Comparison of ENCODE assay signal across 8 mouse cellular contexts in genomic region chr2:153586515-153587174, GRCm38 (mm10). TPM values are rescaled to one million over a fixed set of nuclear protein-coding genes. Genes with fewer than 3 reads are reported as not detected.
DNase-seq lines count a peak whose midpoint lies in the region; ATAC-seq and TF ChIP-seq lines count a peak whose summit lies in the region.

No protein-coding gene starts in this region.

- peak overlapping the region; percentile 46 for H3K4me2 ChIP-seq in forebrain, embryonic 12.5 days
- H3K4me2 ChIP-seq in heart, postnatal 0 days (ENCODE audit: low read depth, low read length) = peak overlapping the region; percentile 45
- peak overlapping the region; percentile 53 for H3K4me2 ChIP-seq in liver, embryonic 16.5 days (ENCODE audit: low read depth, low read length)
- peak overlapping the region; percentile 8; the same call in 1 of the 2 replicates for H3K4me2 ChIP-seq in neural tube, embryonic 14.5 days (ENCODE audit: low read depth, low read length)

- 12% methylated on average over 15 of the region's 15 CpGs for WGBS in forebrain, embryonic 12.5 days
- 10% methylated on average over 15 of the region's 15 CpGs for WGBS in heart, postnatal 0 days
- WGBS in liver, embryonic 16.5 days (ENCODE audit: insufficient replicate concordance) = 9% methylated on average over 15 of the region's 15 CpGs
- 12% methylated on average over 15 of the region's 15 CpGs for WGBS in neural tube, embryonic 14.5 days

- H3K27me3 ChIP-seq in forebrain, embryonic 12.5 days = peaks cover 6% of the 10 kb centered on the region; the same call in 1 of the 2 replicates
- no peaks in the 10 kb centered on the region for H3K27me3 ChIP-seq in heart, postnatal 0 days (ENCODE audit: control insufficient read depth, insufficient read depth, low read length)
- no peaks in the 10 kb centered on the region for H3K27me3 ChIP-seq in liver, embryonic 16.5 days (ENCODE audit: control insufficient read depth, insufficient read depth, low read depth, low read length)
- H3K27me3 ChIP-seq in neural tube, embryonic 14.5 days (ENCODE audit: control insufficient read depth, insufficient read depth, low read length) = no peaks in the 10 kb centered on the region
- H3K27me3 ChIP-seq in testis, adult 2 months (ENCODE audit: control insufficient read depth, insufficient read depth, low read length) = no peaks in the 10 kb centered on the region

- H3K9ac ChIP-seq in forebrain, embryonic 12.5 days = peak overlapping the region; percentile 30; the same call in 1 of the 2 replicates
- no peak overlapping the region for H3K9ac ChIP-seq in heart, postnatal 0 days (replicated peaks; ENCODE audit: low read depth, low read length)
- peak overlapping the region; percentile 26; the same call in 1 of the 2 replicates for H3K9ac ChIP-seq in liver, embryonic 16.5 days (ENCODE audit: low read depth, low read length)
- H3K9ac ChIP-seq in neural tube, embryonic 14.5 days (replicated peaks; ENCODE audit: low read depth, low read length) = no peak overlapping the region

- DNase-seq in CD8-positive naive resting alpha-beta T cell, adult 2 months (ENCODE audit: low read depth in 2 of 2, low spot score in 2 of 2) = peak; percentile 67 to 76
- DNase-seq in c-Kit-positive CD71-positive TER-119-negative erythroid progenitor cells, embryonic 14.5 days (ENCODE audit: low read depth) = peak; percentile 81
- DNase-seq in heart, postnatal 0 days (ENCODE audit: low spot score) = peak; percentile 68
- DNase-seq in kidney, postnatal 36 days = peak; percentile 75 to 88

- H3K36me3 ChIP-seq in forebrain, embryonic 12.5 days (replicated peaks) = no peaks in the 10 kb centered on the region
- H3K36me3 ChIP-seq in heart, postnatal 0 days (replicated peaks; ENCODE audit: control insufficient read depth, insufficient read depth, low read length) = no peaks in the 10 kb centered on the region
- H3K36me3 ChIP-seq in liver, embryonic 16.5 days (ENCODE audit: control insufficient read depth, insufficient read depth) = no peaks in the 10 kb centered on the region
- H3K36me3 ChIP-seq in neural tube, embryonic 14.5 days (ENCODE audit: control insufficient read depth, insufficient read depth, low read length) = no peaks in the 10 kb centered on the region
- no peaks in the 10 kb centered on the region for H3K36me3 ChIP-seq in testis, adult 2 months (ENCODE audit: control insufficient read depth, insufficient read depth, low read length)

- TF ChIP-seq CTCF in heart, postnatal 0 days (IDR thresholded peaks at IDR 0.05; ENCODE audit: low read depth) = peak; percentile 95
- TF ChIP-seq CTCF in testis, adult 2 months (IDR thresholded peaks at IDR 0.05; ENCODE audit: control insufficient read depth, insufficient read depth, insufficient replicate concordance, low read depth, low read length) = peak; percentile 88

- H3K27ac ChIP-seq in forebrain, embryonic 12.5 days = no peak overlapping the region
- H3K27ac ChIP-seq in heart, postnatal 0 days (ENCODE audit: low read depth) = no peak overlapping the region
- no peak overlapping the region for H3K27ac ChIP-seq in liver, embryonic 16.5 days (ENCODE audit: low read length)
- no peak overlapping the region for H3K27ac ChIP-seq in neural tube, embryonic 14.5 days (ENCODE audit: low read depth, low read length)
- no peak overlapping the region for H3K27ac ChIP-seq in testis, adult 2 months (ENCODE audit: control insufficient read depth, insufficient read depth, low read depth, low read length)

- ATAC-seq in forebrain, embryonic 12.5 days (ENCODE audit: low FRiP score) = peak; percentile 78
- ATAC-seq in heart, postnatal 0 days (ENCODE audit: insufficient read depth, low read depth) = peak; percentile 85
- ATAC-seq in liver, embryonic 16.5 days (ENCODE audit: low read depth) = peak; percentile 53
- peak; percentile 88 for ATAC-seq in neural tube, embryonic 14.5 days (ENCODE audit: low read depth)

- H3K4me3 ChIP-seq in forebrain, embryonic 12.5 days (replicated peaks) = no peak overlapping the region; the same call in 1 of the 2 replicates
- H3K4me3 ChIP-seq in heart, postnatal 0 days (ENCODE audit: low read depth, low read length) = no peak overlapping the region
- peak overlapping the region; percentile 12; the same call in 1 of the 2 replicates for H3K4me3 ChIP-seq in liver, embryonic 16.5 days (ENCODE audit: low read depth, low read length)
- peak overlapping the region; percentile 14; the same call in 1 of the 2 replicates for H3K4me3 ChIP-seq in neural tube, embryonic 14.5 days (ENCODE audit: low read depth, low read length)
- H3K4me3 ChIP-seq in testis, adult 2 months (ENCODE audit: control insufficient read depth, low read depth, low read length) = no peak overlapping the region

- peaks cover 11% of the 10 kb centered on the region for H3K4me1 ChIP-seq in forebrain, embryonic 12.5 days
- no peaks in the 10 kb centered on the region for H3K4me1 ChIP-seq in heart, postnatal 0 days (ENCODE audit: control insufficient read depth, insufficient read depth)
- peaks cover 39% of the 10 kb centered on the region for H3K4me1 ChIP-seq in liver, embryonic 16.5 days (ENCODE audit: control insufficient read depth, low read depth, low read length)
- H3K4me1 ChIP-seq in neural tube, embryonic 14.5 days (ENCODE audit: control insufficient read depth, insufficient read depth, low read length) = peaks cover 5% of the 10 kb centered on the region; the same call in 1 of the 2 replicates
- peaks cover 13% of the 10 kb centered on the region for H3K4me1 ChIP-seq in testis, adult 2 months (ENCODE audit: control insufficient read depth, insufficient read depth, low read length)

- no peak for TF ChIP-seq EP300 in heart, postnatal 0 days (IDR thresholded peaks at IDR 0.05; ENCODE audit: low read depth)

- TF ChIP-seq POLR2A in testis, adult 2 months (IDR thresholded peaks at IDR 0.05; ENCODE audit: control insufficient read depth, low read depth, low read length) = no peak

- H3K9me3 ChIP-seq in forebrain, embryonic 12.5 days = no peaks in the 10 kb centered on the region
- no peaks in the 10 kb centered on the region for H3K9me3 ChIP-seq in heart, postnatal 0 days (replicated peaks; ENCODE audit: control insufficient read depth, low read length)
- no peaks in the 10 kb centered on the region for H3K9me3 ChIP-seq in liver, embryonic 16.5 days (replicated peaks; ENCODE audit: control insufficient read depth, low read length)
- no peaks in the 10 kb centered on the region for H3K9me3 ChIP-seq in neural tube, embryonic 14.5 days (ENCODE audit: control insufficient read depth, low read length)

RNA-seq across cellular contexts. Expression of gene Commd7, which starts 45.9 kb away (rescaled TPM):
- polyA plus RNA-seq in forebrain, embryonic 12.5 days (2016; fragmentation: Nextera tagmentation; extraction: Ambion mirVana) = 67.3 and 68.6 TPM in 2 replicates
- total RNA-seq in heart, postnatal 0 days (2014; rRNA removed; ENCODE audit: low replicate concordance) = 10.5 and 12.2 TPM in 2 replicates
- polyA plus RNA-seq in heart, postnatal 0 days (2015; fragmentation: Nextera tagmentation; extraction: Ambion mirVana) = 45.5 and 47.3 TPM in 2 replicates
- 24.8 and 25.0 TPM in 2 replicates for polyA plus RNA-seq in liver, embryonic 16.5 days (2015; fragmentation: Nextera tagmentation; extraction: Ambion mirVana)
- polyA plus RNA-seq in neural tube, embryonic 14.5 days (2014; fragmentation: Nextera tagmentation; extraction: Ambion mirVana) = 77.1 and 77.3 TPM in 2 replicates
- 5.0 and 5.2 TPM in 2 replicates for polyA plus RNA-seq in testis, adult 2 months (2012; rRNA removed)

RNA-seq across cellular contexts. Expression of gene Nol4l, which starts 56.9 kb away (rescaled TPM):
- polyA plus RNA-seq in forebrain, embryonic 12.5 days (2016; fragmentation: Nextera tagmentation; extraction: Ambion mirVana) = 31.4 and 34.5 TPM in 2 replicates
- 10.2 and 13.1 TPM in 2 replicates for total RNA-seq in heart, postnatal 0 days (2014; rRNA removed; ENCODE audit: low replicate concordance)
- polyA plus RNA-seq in heart, postnatal 0 days (2015; fragmentation: Nextera tagmentation; extraction: Ambion mirVana) = 4.3 TPM in 2 replicates
- 3.9 and 4.3 TPM in 2 replicates for polyA plus RNA-seq in liver, embryonic 16.5 days (2015; fragmentation: Nextera tagmentation; extraction: Ambion mirVana)
- polyA plus RNA-seq in neural tube, embryonic 14.5 days (2014; fragmentation: Nextera tagmentation; extraction: Ambion mirVana) = 44.4 and 47.9 TPM in 2 replicates
- polyA plus RNA-seq in testis, adult 2 months (2012; rRNA removed) = 241 and 252 TPM in 2 replicates

Comparison
In these comparisons a context has a peak if more than half of its experiments do, and no peak if none do; other contexts are left out.
1. H3K4me3 ChIP-seq: peak in liver, embryonic 16.5 days (single experiment) and neural tube, embryonic 14.5 days (single experiment); none in forebrain, embryonic 12.5 days (single experiment), heart, postnatal 0 days (single experiment) and testis, adult 2 months (single experiment).
2. H3K9ac ChIP-seq: peak in forebrain, embryonic 12.5 days (single experiment) and liver, embryonic 16.5 days (single experiment); none in heart, postnatal 0 days (single experiment) and neural tube, embryonic 14.5 days (single experiment).
3. Peak in every context shown above with its lines, with median percentiles within 50 percentile points of each other: DNase-seq, ATAC-seq and H3K4me2 ChIP-seq.